Mouse (Mus musculus) heart, embryonic 13.5 days (tissue): Measurements from ENCODE around the gene Dgkb. TPM values are rescaled to one million over a fixed set of nuclear protein-coding genes. Genes with fewer than 3 reads are reported as not detected.

Source experiments
- ATAC-seq: fragments of 200-750 bp; cut with Nextera tagmentation; 2 replicates; pipeline ENCODE4 v1.8.0; 2017; ENCODE audit warnings: moderate TSS enrichment; ENCODE audit not compliant: insufficient number of reproducible peaks, low FRiP score, low TSS enrichment; ENCODE audit errors: extremely low read depth
- H3K27ac ChIP-seq: fragments of 300-500 bp; sonication (generic); replicated peaks from 2 replicates; pipeline ENCODE4 v1.5.1; 2015; ENCODE audit warnings: moderate library complexity, mild to moderate bottlenecking, inconsistent platforms
- H3K27me3 ChIP-seq: fragments of 300-500 bp; sonication (generic); replicated peaks from 2 replicates; pipeline ENCODE4 v1.6.1; 2015; ENCODE audit warnings: mild to moderate bottlenecking, inconsistent platforms
- H3K36me3 ChIP-seq: fragments of 300-500 bp; sonication (generic); 2 replicates; pipeline ENCODE4 v1.6.1; 2015; ENCODE audit warnings: mild to moderate bottlenecking, inconsistent platforms
- H3K4me1 ChIP-seq: fragments of 300-500 bp; sonication (generic); 2 replicates; pipeline ENCODE4 v1.6.1; 2015; ENCODE audit warnings: inconsistent platforms
- H3K4me2 ChIP-seq: fragments of 300-500 bp; sonication (generic); 2 replicates; pipeline ENCODE4 v1.6.1; 2015; ENCODE audit warnings: inconsistent platforms, mild to moderate bottlenecking, moderate library complexity
- H3K4me3 ChIP-seq: fragments of 300-500 bp; sonication (generic); 2 replicates; pipeline ENCODE4 v1.5.1; 2015; ENCODE audit warnings: moderate library complexity, mild to moderate bottlenecking, inconsistent platforms
- H3K9ac ChIP-seq: fragments of 300-500 bp; sonication (generic); 2 replicates; pipeline ENCODE4 v1.6.1; 2015; ENCODE audit warnings: inconsistent platforms, mild to moderate bottlenecking, moderate library complexity
- H3K9me3 ChIP-seq: fragments of 300-500 bp; sonication (generic); 2 replicates; pipeline ENCODE4 v1.6.1; 2016; ENCODE audit warnings: inconsistent platforms
- WGBS: fragments of 180-500 bp; shearing (Covaris S2); methylation state at CpG from one replicate; pipeline ENCODE4 v1.1.7; 2015; ENCODE audit warnings: mixed read lengths; 5-methylcytosine and 5-hydroxymethylcytosine counted together
- polyA plus RNA-seq: library from polyadenylated mRNA; unstranded; fragments of >200 nt; fragmentation: Nextera tagmentation; extraction: Ambion mirVana; gene quantifications from 2 replicates; pipeline ENCODE4 v1.2.1, GENCODE M21; 2015

Gene Dgkb
- polyA plus RNA-seq, 1 experiment from 2014 or later = 0.37 TPM

DNA sequence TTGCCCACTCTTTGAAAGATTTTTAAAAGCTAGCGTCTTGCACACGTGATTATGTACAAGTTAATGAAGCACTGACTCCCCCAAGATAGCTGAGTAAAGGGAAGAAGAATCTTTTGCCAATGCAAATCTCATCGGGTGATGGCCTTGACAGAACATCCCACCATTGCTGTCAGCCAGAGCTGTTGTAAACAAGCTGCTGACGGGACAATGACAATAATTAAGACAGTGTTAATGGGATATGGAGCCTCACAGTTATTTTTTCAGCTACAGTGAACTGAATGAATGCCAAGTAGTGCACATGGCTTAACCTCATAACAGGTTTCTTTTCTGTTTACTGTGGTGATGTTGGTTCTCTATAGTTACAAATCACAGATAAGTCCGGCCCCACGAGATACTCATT, 568.4 kb downstream of the Dgkb start:
- Histone ChIP-seq H3K9ac (no peak overlapping the region), H3K27me3 (no peaks in the 10 kb centered on the region), H3K4me3 (no peak overlapping the region), H3K4me1 (no peaks in the 10 kb centered on the region), H3K27ac (no peak overlapping the region), H3K36me3 (no peaks in the 10 kb centered on the region), H3K4me2 (no peak overlapping the region), H3K9me3 (no peaks in the 10 kb centered on the region)
- ATAC-seq = no peak
- 69% methylated on average over 6 of the region's 6 CpGs for WGBS

DNA sequence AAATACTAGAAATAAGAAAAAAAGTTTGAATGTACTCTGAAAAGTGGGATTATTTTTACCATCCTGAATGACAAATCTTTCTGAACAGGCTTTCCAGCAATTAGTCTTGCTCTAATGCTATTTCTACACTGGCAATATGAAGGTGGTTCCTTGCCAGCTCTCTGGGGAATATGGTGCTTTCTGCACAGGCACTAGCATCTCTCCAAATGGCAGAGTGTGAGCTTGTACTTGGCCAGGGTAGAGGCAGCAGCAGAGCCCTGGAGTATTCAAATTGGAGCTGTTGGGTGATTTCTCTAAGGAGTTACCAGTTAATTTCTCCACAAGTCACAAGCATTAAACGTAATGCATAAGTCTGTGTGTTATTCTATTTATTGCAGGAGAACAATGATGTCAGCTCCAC, 569.5 kb downstream of the Dgkb start:
- 73% methylated on average over 1 of the region's 1 CpGs for WGBS
- ATAC-seq = no peak

DNA sequence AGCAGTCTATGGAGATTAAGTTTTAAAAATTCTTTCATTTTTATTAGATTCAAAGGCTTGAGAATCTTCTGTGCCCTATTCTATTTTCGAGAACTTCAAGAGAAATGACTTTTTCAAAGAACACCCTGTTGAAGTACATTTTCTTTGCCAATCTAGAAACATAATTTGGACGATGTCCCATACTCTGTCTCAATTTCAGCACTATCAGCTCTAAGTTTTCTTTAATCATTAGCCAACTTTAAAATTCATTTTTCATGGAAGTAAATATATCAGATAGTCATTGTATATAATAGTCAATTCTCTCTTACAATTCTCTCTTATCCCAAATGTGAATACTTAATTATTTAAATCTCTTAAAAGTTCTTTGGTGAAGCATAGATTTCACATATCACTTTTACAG, 570.1 kb downstream of the Dgkb start:
- Histone ChIP-seq H3K4me1 (no peaks in the 10 kb centered on the region), H3K4me3 (no peak overlapping the region), H3K9ac (no peak overlapping the region), H3K27ac (no peak overlapping the region), H3K36me3 (no peaks in the 10 kb centered on the region), H3K27me3 (no peaks in the 10 kb centered on the region), H3K9me3 (no peaks in the 10 kb centered on the region), H3K4me2 (no peak overlapping the region)
- WGBS = 64% methylated on average over 2 of the region's 2 CpGs
- no peak for ATAC-seq

More for the DNA sequence above, 569.5 kb downstream of the Dgkb start:
- Histone ChIP-seq H3K27ac (no peak overlapping the region), H3K4me3 (no peak overlapping the region), H3K9ac (no peak overlapping the region), H3K27me3 (no peaks in the 10 kb centered on the region), H3K36me3 (no peaks in the 10 kb centered on the region), H3K9me3 (no peaks in the 10 kb centered on the region), H3K4me2 (no peak overlapping the region), H3K4me1 (no peaks in the 10 kb centered on the region)

DNA sequence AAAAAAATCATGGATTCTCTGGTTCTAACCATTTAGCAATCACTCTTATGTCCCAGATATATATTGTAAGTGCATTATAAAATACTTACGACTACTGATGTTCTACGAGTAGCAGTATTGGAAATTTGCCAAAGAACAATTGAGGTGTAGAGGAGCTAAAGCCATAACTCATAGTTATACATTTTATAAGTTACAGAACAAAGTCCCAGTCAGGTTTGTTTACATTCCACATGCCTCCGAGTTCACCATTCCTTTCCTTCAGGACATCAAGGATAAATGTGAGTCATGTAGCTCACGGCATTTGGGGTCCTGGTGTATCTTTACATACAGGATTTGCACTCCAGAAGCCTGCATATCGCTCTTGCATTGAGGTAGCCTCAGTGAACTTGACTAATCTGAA, 570.7 kb downstream of the Dgkb start:
- no peak for ATAC-seq
- H3K9ac ChIP-seq = no peak overlapping the region
- no peaks in the 10 kb centered on the region for H3K36me3 ChIP-seq
- H3K4me3 ChIP-seq = no peak overlapping the region
- no peak overlapping the region for H3K27ac ChIP-seq
- 64% methylated on average over 5 of the region's 5 CpGs for WGBS
- no peaks in the 10 kb centered on the region for H3K9me3 ChIP-seq
- no peaks in the 10 kb centered on the region for H3K27me3 ChIP-seq
- H3K4me1 ChIP-seq = no peaks in the 10 kb centered on the region
- H3K4me2 ChIP-seq = no peak overlapping the region

DNA sequence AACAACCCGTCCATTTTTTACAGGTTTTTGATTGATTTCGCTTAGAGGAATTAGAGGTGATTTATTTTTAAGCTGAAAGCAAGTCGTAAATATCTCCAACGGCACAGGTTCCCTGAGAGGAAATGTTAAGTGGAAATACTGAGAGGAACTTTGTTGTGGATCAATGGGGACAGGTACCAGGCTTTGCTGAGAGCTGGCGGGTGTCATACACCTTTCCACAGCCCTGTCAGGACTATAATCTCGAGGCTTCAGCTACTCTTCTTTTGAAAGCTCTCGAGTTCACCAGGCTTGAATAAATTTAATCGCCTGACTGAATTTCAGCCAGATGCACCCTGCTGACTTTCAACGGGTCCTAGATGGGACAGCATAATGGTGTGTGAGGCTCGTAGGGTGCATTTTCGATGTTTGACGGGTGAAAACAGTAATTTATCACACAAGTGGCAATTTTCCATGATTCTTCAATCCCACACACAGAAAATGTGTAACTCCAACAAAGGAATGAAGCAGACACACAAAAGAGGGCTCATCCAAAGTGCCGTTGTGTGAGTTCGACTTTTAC, 580.3 kb downstream of the Dgkb start:
- no peaks in the 10 kb centered on the region for H3K27me3 ChIP-seq
- no peak for ATAC-seq
- 66% methylated on average over 14 of the region's 14 CpGs for WGBS

DNA sequence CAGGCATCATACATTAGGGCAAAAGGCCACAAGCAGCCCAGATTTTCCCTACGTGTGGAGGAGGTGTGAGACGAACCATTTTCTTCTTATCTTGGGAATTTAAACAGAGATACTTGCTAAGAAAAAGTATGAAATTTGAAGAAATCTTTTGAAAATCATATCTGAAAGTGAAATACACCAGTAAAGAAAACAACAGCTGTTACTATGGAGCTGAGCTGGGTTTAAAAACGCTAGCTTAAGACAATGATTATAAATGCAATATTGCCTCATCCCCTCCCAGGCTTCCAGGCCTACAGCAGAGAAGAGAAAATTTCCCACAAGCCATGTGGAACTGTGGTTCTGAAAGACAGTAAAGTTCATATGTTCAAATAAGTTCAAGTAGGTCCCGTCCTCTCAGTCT, 582.6 kb downstream of the Dgkb start:
- no peaks in the 10 kb centered on the region for H3K27me3 ChIP-seq
- no peak overlapping the region for H3K27ac ChIP-seq
- H3K4me1 ChIP-seq = no peaks in the 10 kb centered on the region
- no peak for ATAC-seq
- H3K4me3 ChIP-seq = no peak overlapping the region
- H3K36me3 ChIP-seq = no peaks in the 10 kb centered on the region
- H3K9me3 ChIP-seq = no peaks in the 10 kb centered on the region
- 60% methylated on average over 4 of the region's 4 CpGs for WGBS
- no peak overlapping the region for H3K4me2 ChIP-seq
- no peak overlapping the region for H3K9ac ChIP-seq

More for the DNA sequence above, 580.3 kb downstream of the Dgkb start:
- Histone ChIP-seq H3K36me3 (no peaks in the 10 kb centered on the region), H3K9ac (no peak overlapping the region), H3K9me3 (no peaks in the 10 kb centered on the region), H3K27ac (no peak overlapping the region), H3K4me1 (no peaks in the 10 kb centered on the region), H3K4me2 (no peak overlapping the region), H3K4me3 (no peak overlapping the region)

DNA sequence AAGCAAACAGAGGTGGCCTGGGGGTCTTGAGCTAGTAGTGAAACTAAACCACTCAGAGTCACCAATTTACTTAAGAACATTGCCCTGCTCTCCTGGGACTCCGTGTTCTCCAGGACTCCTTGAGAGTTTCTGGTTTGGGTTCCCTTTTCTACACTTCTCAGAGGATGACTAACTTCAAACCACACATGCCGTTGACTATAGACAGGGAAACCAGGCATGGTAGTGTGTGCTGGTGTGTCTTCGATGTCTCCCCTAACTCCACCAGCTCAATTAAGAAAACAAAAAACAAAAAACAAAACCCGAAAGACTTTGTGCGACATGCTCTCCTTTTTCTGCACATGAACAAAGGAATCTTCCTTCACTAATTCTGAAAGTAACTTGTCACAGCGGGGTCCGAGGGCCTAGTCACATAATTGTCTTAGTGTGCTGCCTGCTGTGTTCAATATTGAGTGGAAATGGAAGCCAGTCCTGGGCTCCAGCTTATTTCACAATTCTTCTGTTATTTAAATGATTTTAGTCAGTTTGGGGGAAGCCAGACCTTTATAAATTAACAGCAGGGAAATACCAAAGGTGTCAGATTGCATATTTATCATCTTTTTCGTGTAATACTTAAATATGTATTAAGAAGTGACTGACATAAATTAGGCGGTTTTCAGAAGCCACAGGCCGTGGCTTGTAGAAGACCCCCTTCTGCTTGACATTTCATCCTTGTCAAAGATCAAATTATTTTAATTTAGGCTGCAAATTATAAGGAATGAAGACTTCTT, 618.0 kb downstream of the Dgkb start:
- Histone ChIP-seq H3K27ac (no peak overlapping the region), H3K36me3 (no peaks in the 10 kb centered on the region), H3K4me2 (no peak overlapping the region), H3K27me3 (no peaks in the 10 kb centered on the region), H3K4me3 (no peak overlapping the region), H3K9ac (no peak overlapping the region), H3K9me3 (no peaks in the 10 kb centered on the region), H3K4me1 (no peaks in the 10 kb centered on the region)
- WGBS = 60% methylated on average over 10 of the region's 10 CpGs
- no peak for ATAC-seq

DNA sequence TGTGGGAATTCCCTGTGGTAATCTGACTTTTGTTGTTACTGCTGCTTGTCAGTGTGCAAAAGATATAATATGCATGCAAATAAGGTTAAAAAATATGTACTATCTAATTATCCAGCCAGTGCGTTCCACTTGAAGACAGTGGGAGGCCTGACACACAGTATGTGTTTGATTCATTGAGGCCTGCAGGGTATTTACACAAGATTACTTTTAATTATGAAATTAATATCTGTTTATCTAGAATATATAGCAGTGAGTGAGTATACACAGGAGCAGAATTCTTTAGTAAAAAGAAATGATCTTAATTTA, 618.6 kb downstream of the Dgkb start:
- no peaks in the 10 kb centered on the region for H3K27me3 ChIP-seq
- 89% methylated on average over 1 of the region's 1 CpGs for WGBS
- H3K36me3 ChIP-seq = no peaks in the 10 kb centered on the region
- no peaks in the 10 kb centered on the region for H3K9me3 ChIP-seq
- H3K27ac ChIP-seq = no peak overlapping the region
- ATAC-seq = no peak
- H3K4me3 ChIP-seq = no peak overlapping the region
- H3K9ac ChIP-seq = no peak overlapping the region
- no peaks in the 10 kb centered on the region for H3K4me1 ChIP-seq
- no peak overlapping the region for H3K4me2 ChIP-seq

DNA sequence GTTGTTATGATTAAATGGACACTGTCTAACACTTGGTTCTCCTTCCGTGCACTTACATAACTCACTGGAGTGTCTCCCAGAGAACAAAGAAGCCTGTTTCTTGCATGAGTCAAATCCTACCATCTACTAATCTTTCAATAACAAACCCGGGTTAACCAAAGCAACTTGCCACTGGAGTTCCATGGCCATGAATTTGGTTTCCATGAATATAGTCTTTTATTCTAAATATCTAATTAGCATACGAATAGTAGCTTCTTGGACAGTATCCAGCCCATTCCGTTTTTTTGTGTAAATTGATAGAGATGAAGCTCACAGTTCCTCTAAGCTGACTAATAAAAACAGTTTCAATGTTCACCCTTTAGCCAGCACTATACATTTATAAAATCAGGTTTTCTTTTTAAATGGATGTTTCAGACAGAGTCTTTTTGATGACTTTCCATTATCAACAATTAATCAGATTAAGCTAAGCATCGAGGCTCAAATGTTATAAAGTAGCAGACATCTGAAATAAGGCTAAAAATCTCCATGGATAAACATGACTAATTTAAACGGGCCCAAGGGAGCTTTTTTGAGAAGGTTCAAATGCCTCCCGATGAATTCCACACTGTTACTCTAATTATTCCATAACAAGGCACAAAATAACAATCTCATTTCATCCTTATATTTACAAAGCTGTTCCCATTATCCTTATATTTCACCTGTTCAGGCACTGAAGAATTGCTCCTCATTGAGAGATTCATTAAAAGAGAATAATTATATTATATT, 633.0 kb downstream of the Dgkb start:
- Histone ChIP-seq H3K9ac (no peak overlapping the region), H3K4me3 (no peak overlapping the region), H3K4me1 (no peaks in the 10 kb centered on the region), H3K4me2 (no peak overlapping the region), H3K27ac (no peak overlapping the region), H3K27me3 (no peaks in the 10 kb centered on the region), H3K9me3 (no peaks in the 10 kb centered on the region), H3K36me3 (no peaks in the 10 kb centered on the region)
- WGBS = 69% methylated on average over 7 of the region's 7 CpGs
- ATAC-seq = no peak

DNA sequence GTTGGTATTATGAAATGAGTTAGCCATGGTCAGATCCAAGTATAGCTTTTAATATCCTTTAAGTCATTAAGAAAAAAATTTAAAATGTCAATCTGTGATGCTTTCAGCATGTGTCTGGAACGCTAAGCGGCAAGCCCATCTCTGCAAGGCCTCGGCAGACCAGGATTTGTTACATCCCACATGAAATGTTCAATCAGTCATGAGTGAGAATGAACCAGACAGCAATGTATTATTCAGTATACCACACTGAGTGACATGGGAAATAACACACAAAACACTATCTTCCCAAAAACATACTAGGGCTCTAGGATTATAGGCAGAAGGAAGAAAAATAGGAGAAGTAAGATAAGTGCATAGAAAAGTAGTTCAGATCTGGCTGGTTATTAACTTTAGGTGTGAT, 634.2 kb downstream of the Dgkb start:
- H3K9ac ChIP-seq = no peak overlapping the region
- no peak overlapping the region for H3K4me3 ChIP-seq
- no peak overlapping the region for H3K4me2 ChIP-seq
- no peaks in the 10 kb centered on the region for H3K36me3 ChIP-seq
- no peak overlapping the region for H3K27ac ChIP-seq
- no peaks in the 10 kb centered on the region for H3K4me1 ChIP-seq
- no peaks in the 10 kb centered on the region for H3K27me3 ChIP-seq
- no peaks in the 10 kb centered on the region for H3K9me3 ChIP-seq
- no peak for ATAC-seq
- 82% methylated on average over 3 of the region's 3 CpGs for WGBS

DNA sequence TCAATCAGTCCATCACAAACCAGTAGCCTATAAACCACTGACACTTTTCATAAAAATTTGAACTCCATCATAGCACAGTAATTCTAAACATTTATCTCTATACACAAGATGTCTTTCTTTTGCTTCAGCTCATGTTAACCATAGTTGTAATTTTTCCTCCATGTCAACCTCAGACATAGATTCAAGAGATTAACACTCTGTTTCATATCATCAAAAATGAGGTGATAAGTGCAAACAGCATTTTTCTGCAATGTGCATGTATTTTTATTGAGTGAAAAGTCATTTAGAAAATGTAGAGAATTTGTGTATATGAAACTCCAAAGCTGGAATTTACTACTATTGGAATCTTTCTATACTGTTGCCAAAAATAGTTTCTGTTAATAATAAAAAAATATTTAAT, 650.7 kb downstream of the Dgkb start:
- Histone ChIP-seq H3K9ac (no peak overlapping the region), H3K27me3 (no peaks in the 10 kb centered on the region), H3K4me3 (no peak overlapping the region), H3K9me3 (no peaks in the 10 kb centered on the region; the same call in 1 of the 2 replicates), H3K27ac (no peak overlapping the region), H3K4me1 (no peaks in the 10 kb centered on the region), H3K36me3 (no peaks in the 10 kb centered on the region), H3K4me2 (no peak overlapping the region)
- ATAC-seq = no peak

DNA sequence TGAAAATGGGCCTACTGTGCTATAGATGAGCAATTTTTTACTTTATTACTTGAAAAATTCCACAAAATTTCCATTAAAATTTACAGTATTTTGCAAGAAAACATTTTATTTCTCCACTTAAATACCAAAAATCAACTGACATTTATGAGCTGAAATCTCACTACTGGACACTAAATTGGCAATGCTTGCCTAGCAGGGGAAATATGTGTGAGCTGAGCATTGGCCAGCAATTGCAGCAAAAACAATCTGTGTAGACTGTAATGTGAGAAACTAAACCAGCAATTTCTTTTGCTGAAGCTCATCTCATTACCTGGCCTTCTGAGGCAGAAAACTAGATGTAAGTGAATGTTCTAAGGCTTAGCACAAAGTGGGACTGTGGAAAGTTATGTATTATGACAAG, 651.1 kb downstream of the Dgkb start:
- Histone ChIP-seq H3K4me2 (no peak overlapping the region), H3K9ac (no peak overlapping the region), H3K4me3 (no peak overlapping the region), H3K36me3 (no peaks in the 10 kb centered on the region), H3K4me1 (no peaks in the 10 kb centered on the region), H3K27ac (no peak overlapping the region), H3K27me3 (no peaks in the 10 kb centered on the region), H3K9me3 (no peaks in the 10 kb centered on the region; the same call in 1 of the 2 replicates)
- ATAC-seq = no peak
